ENCODE assay signal across 18 mouse cellular contexts in genomic region chr4:33075776-33076524, GRCm38 (mm10). TPM values are rescaled to one million over a fixed set of nuclear protein-coding genes. Genes with fewer than 3 reads are reported as not detected.
A peak's percentile ranks its signal among the peaks of the same experiment; 100 is the strongest.
DNase-seq lines count a peak whose midpoint lies in the region; ATAC-seq lines count a peak whose summit lies in the region.
"Had no signal": no experiment of that assay in that cellular context is flagged by ENCODE, and none has a peak within 500 bp of the region (broad histone marks: within the 10 kb centered on the region; RNA-seq: fewer than 3 reads in every experiment).

No protein-coding gene starts in this region.

- no peaks in the 10 kb centered on the region for H3K36me3 ChIP-seq in heart, embryonic 10.5 days
- no peaks in the 10 kb centered on the region for H3K36me3 ChIP-seq in hindbrain, embryonic 13.5 days
- H3K36me3 ChIP-seq: embryonic facial prominence, embryonic 10.5 days; forebrain, embryonic 15.5 days; heart, embryonic 12.5 days; hindbrain, embryonic 10.5 days; intestine, embryonic 15.5 days had no signal

- H3K4me2 ChIP-seq in hindbrain, embryonic 13.5 days = no peak overlapping the region
- H3K4me2 ChIP-seq: forebrain, embryonic 15.5 days; heart, embryonic 12.5 days; intestine, embryonic 15.5 days had no signal

- no peaks in the 10 kb centered on the region for H3K27me3 ChIP-seq in heart, embryonic 10.5 days (ENCODE audit: insufficient read depth, poor library complexity, severe bottlenecking)
- H3K27me3 ChIP-seq in hindbrain, embryonic 13.5 days = no peaks in the 10 kb centered on the region
- H3K27me3 ChIP-seq: forebrain, embryonic 15.5 days; heart, embryonic 12.5 days; intestine, embryonic 15.5 days had no signal

- no peak overlapping the region for H3K4me3 ChIP-seq in heart, embryonic 10.5 days
- no peak overlapping the region for H3K4me3 ChIP-seq in hindbrain, embryonic 13.5 days
- H3K4me3 ChIP-seq: embryonic facial prominence, embryonic 10.5 days; forebrain, embryonic 15.5 days; heart, adult 2 months; heart, embryonic 12.5 days; hindbrain, embryonic 10.5 days; intestine, embryonic 15.5 days had no signal

- no peak overlapping the region for H3K9ac ChIP-seq in hindbrain, embryonic 13.5 days
- H3K9ac ChIP-seq: forebrain, embryonic 15.5 days; heart, embryonic 12.5 days; intestine, embryonic 15.5 days had no signal

- peak; percentile 75 for DNase-seq in heart, adult 11 months
- no peak for DNase-seq in heart, embryonic 10.5 days (ENCODE audit: low spot score)
- DNase-seq in 416B (ENCODE audit: low read depth) = peak; percentile 53
- peak; percentile 3 for DNase-seq in Muller cell, postnatal 12 days (ENCODE audit: inconsistent ontology term)
- peak; percentile 29 for DNase-seq in naive thymus-derived CD4-positive, alpha-beta T cell, adult 2 months (ENCODE audit: low read depth)
- DNase-seq: adrenal gland, adult 2 months; adrenal gland, postnatal 25 days; cerebellum, postnatal 10 days; gastrocnemius, postnatal 36 days; heart, adult 2 months had no signal

- no peaks in the 10 kb centered on the region for H3K9me3 ChIP-seq in heart, embryonic 10.5 days
- no peaks in the 10 kb centered on the region for H3K9me3 ChIP-seq in hindbrain, embryonic 13.5 days
- H3K9me3 ChIP-seq: embryonic facial prominence, embryonic 10.5 days; forebrain, embryonic 15.5 days; heart, embryonic 12.5 days; hindbrain, embryonic 10.5 days; intestine, embryonic 15.5 days had no signal

- WGBS in heart, embryonic 10.5 days = 77% methylated on average over 5 of the region's 5 CpGs
- 87% methylated on average over 5 of the region's 5 CpGs for WGBS in hindbrain, embryonic 13.5 days

- H3K4me1 ChIP-seq in heart, embryonic 10.5 days = peaks cover 12% of the 10 kb centered on the region; the same call in 1 of the 2 replicates
- no peaks in the 10 kb centered on the region; the same call in 1 of the 2 replicates for H3K4me1 ChIP-seq in hindbrain, embryonic 13.5 days (replicated peaks)
- H3K4me1 ChIP-seq: forebrain, embryonic 15.5 days; intestine, embryonic 15.5 days had no signal

- no peak for ATAC-seq in hindbrain, embryonic 13.5 days (ENCODE audit: low FRiP score)
- ATAC-seq: forebrain, embryonic 15.5 days; hindbrain, embryonic 16.5 days; intestine, embryonic 15.5 days had no signal

- no peak overlapping the region for H3K27ac ChIP-seq in heart, embryonic 10.5 days
- H3K27ac ChIP-seq in hindbrain, embryonic 13.5 days = no peak overlapping the region
- H3K27ac ChIP-seq: embryonic facial prominence, embryonic 10.5 days; forebrain, embryonic 15.5 days; heart, adult 2 months; hindbrain, embryonic 10.5 days; intestine, embryonic 15.5 days had no signal

RNA-seq across cellular contexts. Expression of gene Gabrr2, which starts 13.2 kb away (rescaled TPM):
- 0.21 and 0.62 TPM in 2 replicates for polyA plus RNA-seq in heart, embryonic 10.5 days (2016; fragmentation: Nextera tagmentation; extraction: Ambion mirVana)
- polyA plus RNA-seq in hindbrain, embryonic 13.5 days (2015; fragmentation: Nextera tagmentation; extraction: Ambion mirVana) = 0.62 and 1.3 TPM in 2 replicates
- polyA plus RNA-seq: embryonic facial prominence, embryonic 10.5 days had no signal

RNA-seq across cellular contexts. Expression of gene Ube2j1, which starts 44.7 kb away (rescaled TPM):
- polyA plus RNA-seq in heart, embryonic 10.5 days (2016; fragmentation: Nextera tagmentation; extraction: Ambion mirVana) = 39.0 and 42.7 TPM in 2 replicates
- 56.2 and 60.5 TPM in 2 replicates for polyA plus RNA-seq in hindbrain, embryonic 13.5 days (2015; fragmentation: Nextera tagmentation; extraction: Ambion mirVana)

RNA-seq across cellular contexts. Expression of gene Gabrr1, which starts 56.4 kb away (rescaled TPM):
- 0.08 and 0.10 TPM in 2 replicates for polyA plus RNA-seq in heart, embryonic 10.5 days (2016; fragmentation: Nextera tagmentation; extraction: Ambion mirVana)
- polyA plus RNA-seq in hindbrain, embryonic 13.5 days (2015; fragmentation: Nextera tagmentation; extraction: Ambion mirVana) = 0.17 and 0.21 TPM in 2 replicates
- polyA plus RNA-seq: adrenal gland, adult 2 months; embryonic facial prominence, embryonic 10.5 days; embryonic facial prominence, embryonic 14.5 days; intestine, embryonic 15.5 days had no signal
